Mouse (Mus musculus) cerebellum, adult 2 months (tissue): ENCODE data around the gene Mtrex. TPM values are rescaled to one million over a fixed set of nuclear protein-coding genes. Genes with fewer than 3 reads are reported as not detected.

ENCODE experiments used
- DNase-seq, 2 experiments: peaks; one replicate each; pipeline ENCODE4 v3.0.0; 2021
- H3K27ac ChIP-seq: fragments of 200-500 bp; 2 replicates; pipeline ENCODE4 v1.5.1; 2012; ENCODE audit warnings: low read length, control low read depth, inconsistent platforms; ENCODE audit not compliant: insufficient read depth
- H3K27me3 ChIP-seq: fragments of 200-500 bp; 2 replicates; pipeline ENCODE4 v1.6.1; 2012; ENCODE audit warnings: inconsistent platforms, mild to moderate bottlenecking, low read length, moderate library complexity; ENCODE audit not compliant: control insufficient read depth, insufficient read depth
- H3K4me1 ChIP-seq: fragments of 200-500 bp; 2 replicates; pipeline ENCODE4 v1.6.1; 2011; ENCODE audit warnings: low read length; ENCODE audit not compliant: control insufficient read depth, insufficient read depth
- H3K4me3 ChIP-seq: fragments of 200-500 bp; replicated peaks from 2 replicates; pipeline ENCODE3; 2011; ENCODE audit warnings: mild to moderate bottlenecking, low read depth, low read length, control low read depth; ENCODE audit not compliant: insufficient read depth
- CTCF ChIP-seq: fragments of 200-500 bp; IDR thresholded peaks from 2 replicates; pipeline ENCODE4 v1.5.1; 2011; ENCODE audit warnings: low read depth, mild to moderate bottlenecking, control low read depth, low read length, moderate library complexity, borderline replicate concordance; ENCODE audit not compliant: insufficient read depth
- POLR2A ChIP-seq: fragments of 200-500 bp; IDR thresholded peaks from 2 replicates; pipeline ENCODE4 v1.6.1; 2011; ENCODE audit warnings: low read length, control low read depth, borderline replicate concordance; ENCODE audit not compliant: insufficient read depth
- WGBS: fragments of 180-500 bp; shearing (Covaris S2); methylation state at CpG from one replicate; pipeline ENCODE4 v1.1.7; 2018; 5-methylcytosine and 5-hydroxymethylcytosine counted together
- polyA plus RNA-seq: library from polyadenylated mRNA; depleted of rRNA; stranded (reverse); fragments of >200 nt; gene quantifications from 2 replicates; pipeline ENCODE4 v1.2.3, GENCODE M21; 2012

Mtrex gene
- polyA plus RNA-seq, 1 experiment = 48.4 TPM

GRCm38 (mm10) chr13:112862978-112863677 is 64.1 kb downstream of the Mtrex start:
- DNase-seq = no peak
- H3K27me3 ChIP-seq = no peaks in the 10 kb centered on the region
- no peaks in the 10 kb centered on the region for H3K4me1 ChIP-seq
- WGBS = 91% methylated on average over 1 of the region's 1 CpGs
- TF ChIP-seq CTCF = no peak
- no peak for TF ChIP-seq POLR2A
- no peak overlapping the region for H3K4me3 ChIP-seq
- no peak overlapping the region for H3K27ac ChIP-seq

- Histone ChIP-seq H3K27me3 (no peaks in the 10 kb centered on the region), H3K27ac (no peak overlapping the region), H3K4me3 (no peak overlapping the region), H3K4me1 (no peaks in the 10 kb centered on the region)
- no peak for DNase-seq
- 70% methylated on average over 3 of the region's 3 CpGs for whole genome bisulfite sequencing
- no peak for TF ChIP-seq POLR2A
- no peak for TF ChIP-seq CTCF
These were observed 64.9 kb downstream of the Mtrex start for GRCm38 (mm10) chr13:112862342-112862741.

GRCm38 (mm10) chr13:112861825-112862306 is 65.3 kb downstream of the Mtrex start:
- H3K27ac ChIP-seq = no peak overlapping the region
- TF ChIP-seq CTCF (no peak), POLR2A (no peak)
- H3K27me3 ChIP-seq = no peaks in the 10 kb centered on the region
- no peak for DNase-seq
- no peak overlapping the region for H3K4me3 ChIP-seq
- H3K4me1 ChIP-seq = no peaks in the 10 kb centered on the region
- WGBS = 34% methylated on average over 5 of the region's 5 CpGs

- no peak for DNase-seq
- 94% methylated on average over 9 of the region's 9 CpGs for WGBS
- Histone ChIP-seq H3K4me1 (no peaks in the 10 kb centered on the region), H3K27ac (no peak overlapping the region), H3K4me3 (no peak overlapping the region), H3K27me3 (no peaks in the 10 kb centered on the region)
- TF ChIP-seq POLR2A (no peak), CTCF (no peak)
These were observed 66.3 kb downstream of the Mtrex start for GRCm38 (mm10) chr13:112860911-112861310.

- H3K27ac ChIP-seq = no peak overlapping the region
- no peaks in the 10 kb centered on the region for H3K27me3 ChIP-seq
- H3K4me3 ChIP-seq = no peak overlapping the region
- 90% methylated on average over 2 of the region's 2 CpGs for WGBS
- H3K4me1 ChIP-seq = no peaks in the 10 kb centered on the region
- TF ChIP-seq CTCF (no peak), POLR2A (no peak)
- DNase-seq = no peak
These were observed 66.8 kb downstream of the Mtrex start for GRCm38 (mm10) chr13:112860370-112860769.

- no peak overlapping the region for H3K4me3 ChIP-seq
- H3K27me3 ChIP-seq = no peaks in the 10 kb centered on the region
- TF ChIP-seq POLR2A = no peak
- no peak for TF ChIP-seq CTCF
- H3K27ac ChIP-seq = no peak overlapping the region
- H3K4me1 ChIP-seq = no peaks in the 10 kb centered on the region
- WGBS = 76% methylated on average over 21 of the region's 21 CpGs
- no peak for DNase-seq
These were observed 67.5 kb downstream of the Mtrex start for GRCm38 (mm10) chr13:112859574-112860134.

GRCm38 (mm10) chr13:112857921-112858320 is 69.3 kb downstream of the Mtrex start:
- WGBS = 81% methylated on average over 7 of the region's 7 CpGs
- no peaks in the 10 kb centered on the region for H3K4me1 ChIP-seq
- no peak for DNase-seq
- H3K27ac ChIP-seq = no peak overlapping the region
- no peaks in the 10 kb centered on the region; the same call in 1 of the 2 replicates for H3K27me3 ChIP-seq
- no peak for TF ChIP-seq POLR2A
- TF ChIP-seq CTCF = no peak
- no peak overlapping the region for H3K4me3 ChIP-seq

- Histone ChIP-seq H3K27me3 (no peaks in the 10 kb centered on the region; the same call in 1 of the 2 replicates), H3K27ac (no peak overlapping the region), H3K4me1 (no peaks in the 10 kb centered on the region), H3K4me3 (no peak overlapping the region)
- 64% methylated on average over 6 of the region's 6 CpGs for WGBS
- TF ChIP-seq POLR2A (no peak), CTCF (no peak)
- DNase-seq = no peak
These were observed 72.8 kb downstream of the Mtrex start for GRCm38 (mm10) chr13:112854402-112854801.
